Mouse (Mus musculus): ENCODE results near the gene Tmprss13. TPM values are rescaled to one million over a fixed set of nuclear protein-coding genes. Genes with fewer than 3 reads are reported as not detected.

Tmprss13 gene
- total RNA-seq (2015; ENCODE audit: low replicate concordance) (not detected in 2 replicates), total RNA-seq (2017; ENCODE audit: low replicate concordance) (not detected in 2 replicates)

GRCm38 (mm10) chr9:45318855-45319254 is at the start of gene Tmprss13:
Gene Tmprss13 (plus strand): TSS chr9:45319100.
- ATAC-seq (replicated peaks; ENCODE audit: low FRiP score, poor library complexity, severe bottlenecking), result no peak

- no peak for ATAC-seq (replicated peaks; ENCODE audit: low FRiP score, poor library complexity, severe bottlenecking)
Observed at GRCm38 (mm10) chr9:45272213-45272612, 46.7 kb upstream of the Tmprss13 start.

DNA sequence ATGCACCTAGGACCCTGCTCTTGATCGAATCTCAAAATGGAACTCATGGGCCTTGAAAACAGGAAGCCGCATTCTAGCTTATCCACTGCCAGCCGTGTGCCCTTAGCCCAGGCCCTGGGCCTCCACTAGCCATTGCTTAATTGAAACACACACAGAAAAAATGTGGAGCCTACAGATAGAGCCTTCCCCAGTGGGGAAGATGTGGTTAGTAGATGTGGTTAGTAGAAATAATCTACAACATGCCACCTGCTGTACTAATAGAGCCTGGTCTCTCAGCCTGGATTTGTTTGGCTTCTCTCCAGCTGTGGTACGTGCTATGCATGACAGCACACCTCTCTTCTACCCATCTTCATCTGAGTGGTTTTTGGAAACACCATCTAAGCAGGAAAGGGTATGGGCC is 44.7 kb upstream of the Tmprss13 start:
- no peak for ATAC-seq (replicated peaks; ENCODE audit: low FRiP score, poor library complexity, severe bottlenecking)

DNA sequence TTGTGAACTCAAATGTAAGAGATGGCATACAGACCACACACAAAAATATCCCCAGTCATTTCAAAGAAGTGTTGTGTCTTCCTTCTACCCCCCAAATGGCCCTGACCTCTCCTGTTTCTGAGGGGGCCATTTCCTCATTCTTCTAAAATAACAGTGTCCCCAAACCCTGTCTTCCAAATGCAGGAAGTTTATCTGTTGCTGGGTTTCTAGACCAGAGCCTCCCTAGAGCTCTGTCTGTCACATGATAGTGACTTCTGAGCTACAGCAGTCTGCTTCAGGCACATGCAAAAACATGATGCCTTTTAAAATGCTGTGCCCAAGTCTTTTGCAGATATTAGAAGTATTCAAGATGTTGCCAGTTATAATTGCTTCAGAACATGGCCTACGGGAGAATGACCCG is 44.3 kb upstream of the Tmprss13 start:
- no peak for ATAC-seq (replicated peaks; ENCODE audit: low FRiP score, poor library complexity, severe bottlenecking)

- ATAC-seq (replicated peaks; ENCODE audit: low FRiP score, poor library complexity, severe bottlenecking), result no peak
Observed at GRCm38 (mm10) chr9:45280059-45280458, 38.8 kb upstream of the Tmprss13 start.

DNA sequence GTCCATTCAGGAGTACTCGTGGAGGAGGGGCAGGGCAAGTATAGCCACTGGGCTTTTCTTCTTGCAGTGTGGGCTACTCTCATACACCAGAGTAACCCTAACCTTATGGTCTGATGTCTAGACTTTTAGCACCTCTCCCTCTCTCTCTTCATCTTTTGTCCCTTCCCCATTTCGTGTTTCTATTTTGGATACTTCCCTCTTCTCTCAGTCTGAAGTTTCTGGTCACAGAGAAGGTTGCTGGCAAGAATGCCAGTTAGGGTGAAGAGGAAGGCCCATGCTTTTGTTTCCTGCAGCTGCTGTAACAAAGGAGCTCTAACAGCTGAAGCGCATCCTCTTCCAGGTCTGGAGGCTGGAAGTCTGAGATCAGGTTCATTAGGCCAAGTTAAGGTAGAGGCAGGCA is 38.0 kb upstream of the Tmprss13 start:
- ATAC-seq (replicated peaks; ENCODE audit: low FRiP score, poor library complexity, severe bottlenecking), result no peak

GRCm38 (mm10) chr9:45282466-45282865 is 36.4 kb upstream of the Tmprss13 start:
- no peak for ATAC-seq (replicated peaks; ENCODE audit: low FRiP score, poor library complexity, severe bottlenecking)

GRCm38 (mm10) chr9:45291481-45292168 is 27.3 kb upstream of the Tmprss13 start:
- no peak for ATAC-seq (replicated peaks; ENCODE audit: low FRiP score, poor library complexity, severe bottlenecking)

- ATAC-seq (replicated peaks; ENCODE audit: low FRiP score, poor library complexity, severe bottlenecking), result no peak
Observed at GRCm38 (mm10) chr9:45294210-45295011, 24.5 kb upstream of the Tmprss13 start.

DNA sequence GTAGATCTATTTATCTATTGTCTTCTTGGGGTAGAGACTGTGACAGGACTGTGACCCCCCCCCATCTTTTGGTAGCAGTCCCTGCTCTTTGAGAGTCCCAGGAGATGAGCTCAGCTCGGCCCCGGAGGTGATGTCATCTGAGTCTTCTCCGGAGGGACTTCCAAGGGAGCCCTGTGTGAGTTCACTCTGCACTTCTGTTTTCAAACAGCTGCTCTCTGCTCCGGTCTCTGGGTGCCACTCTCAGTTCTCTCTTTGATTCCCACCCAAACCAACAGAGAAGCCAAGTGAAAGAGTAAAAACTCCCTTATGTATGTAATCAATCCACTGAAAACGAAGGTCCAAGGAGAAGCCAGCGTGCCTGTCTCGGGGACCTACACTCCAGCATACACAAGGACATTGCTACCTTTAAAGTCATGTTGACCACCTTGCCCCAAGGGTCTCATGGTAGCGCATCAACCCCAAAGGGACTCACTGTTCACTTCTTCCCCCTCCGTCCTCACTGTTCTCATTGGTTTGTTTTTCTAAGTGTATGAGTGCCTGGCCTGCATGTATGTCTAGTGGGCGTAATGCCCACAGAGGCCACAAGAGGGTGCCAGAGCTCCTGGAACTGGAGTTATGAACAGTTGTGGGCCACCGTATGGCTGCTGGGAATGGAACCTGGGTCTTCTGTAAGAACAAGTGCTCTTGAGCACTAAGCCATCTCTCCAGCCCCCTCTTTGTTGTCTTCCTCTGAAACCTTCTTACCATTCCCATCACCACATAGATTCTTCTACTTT is 19.5 kb upstream of the Tmprss13 start:
- peak; percentile 64; the same call in 1 of the 2 replicates for ATAC-seq (replicated peaks; ENCODE audit: low FRiP score, poor library complexity, severe bottlenecking)

DNA sequence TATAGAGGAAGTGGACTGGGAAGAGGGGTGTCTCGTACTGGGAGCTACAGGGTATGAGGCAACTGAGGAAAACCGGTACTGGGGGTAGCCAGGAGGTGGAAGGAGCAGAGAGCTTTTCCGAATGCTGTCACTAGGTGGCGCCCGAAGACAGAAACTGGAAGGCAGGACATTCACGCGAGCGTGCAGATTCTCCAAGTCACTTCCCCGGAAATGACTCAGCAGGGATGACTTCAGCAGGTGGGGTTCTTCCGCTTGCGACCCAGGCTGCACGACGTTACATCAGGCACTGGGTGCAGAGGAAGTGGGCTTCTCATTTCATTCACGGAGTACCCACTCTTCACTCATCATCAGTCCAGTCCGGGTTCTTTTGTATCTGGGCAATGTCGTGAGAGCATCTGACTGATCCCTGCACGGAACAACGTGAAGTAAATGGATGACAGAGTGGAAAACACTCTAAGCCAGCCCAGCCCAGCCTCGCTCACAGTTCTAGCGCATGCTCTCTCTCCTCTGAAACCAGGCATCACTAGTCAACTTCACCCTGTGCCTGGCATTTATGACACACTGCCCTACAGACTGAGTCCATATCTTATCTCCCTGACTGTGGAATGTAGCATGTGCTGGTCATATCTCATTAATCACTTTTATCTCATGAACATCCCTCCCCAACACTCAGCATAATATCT is 18.3 kb upstream of the Tmprss13 start:
- peak; percentile 51 for ATAC-seq (replicated peaks; ENCODE audit: low FRiP score, poor library complexity, severe bottlenecking)

DNA sequence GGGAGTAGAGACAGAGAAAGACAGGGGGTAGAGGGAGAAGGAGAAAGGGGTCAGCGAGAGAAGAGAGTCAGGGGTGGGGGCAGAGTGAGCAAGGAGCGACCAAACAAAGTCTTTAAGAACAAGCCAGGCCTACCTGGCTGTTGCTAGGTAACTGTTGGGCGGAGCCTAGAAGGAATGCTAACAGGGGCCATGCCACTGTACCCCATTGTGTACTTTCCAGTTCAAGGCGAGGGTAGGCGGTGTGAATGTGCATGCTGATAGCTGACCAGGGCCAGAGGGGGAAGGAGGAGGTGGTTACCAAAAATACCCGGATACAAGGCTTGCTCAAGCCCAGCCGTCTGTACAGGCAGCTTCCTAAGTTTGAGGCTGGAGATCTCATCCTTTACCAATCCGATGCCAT is 17.1 kb upstream of the Tmprss13 start:
- ATAC-seq (replicated peaks; ENCODE audit: low FRiP score, poor library complexity, severe bottlenecking), result no peak

DNA sequence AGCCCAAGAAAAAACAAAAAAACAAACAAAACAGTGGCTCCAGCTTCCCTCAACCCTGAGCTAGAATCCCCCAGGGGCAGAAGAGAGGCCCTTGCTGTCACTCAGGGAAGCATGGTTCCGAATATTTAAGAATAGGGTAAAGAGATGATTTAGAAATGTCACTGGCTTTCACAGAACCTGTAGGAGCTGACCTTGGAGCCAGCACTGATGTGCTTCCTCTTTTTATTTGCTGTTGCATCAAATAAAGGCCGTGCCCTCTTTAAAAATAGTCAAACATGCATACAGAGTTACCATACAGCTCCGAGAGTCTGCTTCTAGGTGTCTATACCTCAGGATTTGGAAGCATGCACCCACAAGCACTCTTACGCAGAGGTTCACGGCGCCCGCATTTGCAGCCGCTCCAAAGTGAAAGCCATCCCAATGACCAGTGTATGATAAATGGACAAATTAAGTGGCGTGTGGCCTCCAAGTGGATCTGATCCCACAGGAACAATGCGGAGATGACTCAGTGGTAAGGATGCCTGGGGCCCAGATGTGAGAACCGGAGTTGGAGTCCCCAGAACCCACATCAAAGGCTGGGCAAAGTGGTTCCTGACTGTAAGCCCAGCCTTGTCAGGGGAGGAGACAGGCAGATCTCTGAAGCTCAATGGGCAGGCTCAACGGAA is 12.0 kb upstream of the Tmprss13 start:
- ATAC-seq (replicated peaks; ENCODE audit: low FRiP score, poor library complexity, severe bottlenecking), result no peak

DNA sequence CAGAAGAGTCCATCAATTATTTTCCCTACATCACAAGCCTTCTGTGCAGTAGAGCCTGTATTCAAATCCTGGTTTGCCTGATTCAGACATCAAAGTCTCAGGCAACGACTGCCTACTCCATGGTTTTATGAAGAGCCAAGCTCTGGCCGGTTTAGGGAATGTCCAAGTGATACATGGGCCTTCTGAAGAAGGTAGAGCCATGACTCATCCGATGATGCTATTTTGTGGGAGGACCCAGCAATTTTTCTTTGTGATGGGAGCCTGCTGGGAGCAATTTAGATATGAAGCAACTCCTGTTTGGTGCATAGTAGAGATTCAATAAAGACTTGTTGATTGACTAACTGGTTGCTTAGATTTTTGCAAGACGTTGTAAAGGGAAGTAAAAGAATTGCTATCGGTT is 10.4 kb upstream of the Tmprss13 start:
- ATAC-seq (replicated peaks; ENCODE audit: low FRiP score, poor library complexity, severe bottlenecking), result no peak

- ATAC-seq (replicated peaks; ENCODE audit: low FRiP score, poor library complexity, severe bottlenecking), result no peak
Observed at GRCm38 (mm10) chr9:45311858-45312257, 7.0 kb upstream of the Tmprss13 start.

DNA sequence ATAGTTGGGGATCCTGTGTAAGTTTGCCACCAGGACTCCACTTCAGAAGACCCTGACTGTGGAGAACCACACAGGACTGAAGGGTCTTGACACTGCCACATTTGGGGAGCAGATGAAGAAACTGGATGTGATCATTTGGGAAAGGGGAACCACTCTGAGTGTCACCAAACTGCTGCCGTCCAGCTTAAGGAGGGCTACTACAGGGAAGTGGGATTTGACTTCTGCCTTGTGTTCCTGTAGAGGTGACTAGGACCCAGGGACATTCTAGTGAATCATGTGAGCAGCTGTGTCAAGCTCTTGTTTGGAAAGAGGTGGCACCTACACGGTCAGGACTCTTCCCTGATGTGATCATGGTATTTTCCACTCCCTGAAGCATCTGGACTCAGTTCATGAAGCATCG is 5.0 kb upstream of the Tmprss13 start:
- no peak for ATAC-seq (replicated peaks; ENCODE audit: low FRiP score, poor library complexity, severe bottlenecking)

DNA sequence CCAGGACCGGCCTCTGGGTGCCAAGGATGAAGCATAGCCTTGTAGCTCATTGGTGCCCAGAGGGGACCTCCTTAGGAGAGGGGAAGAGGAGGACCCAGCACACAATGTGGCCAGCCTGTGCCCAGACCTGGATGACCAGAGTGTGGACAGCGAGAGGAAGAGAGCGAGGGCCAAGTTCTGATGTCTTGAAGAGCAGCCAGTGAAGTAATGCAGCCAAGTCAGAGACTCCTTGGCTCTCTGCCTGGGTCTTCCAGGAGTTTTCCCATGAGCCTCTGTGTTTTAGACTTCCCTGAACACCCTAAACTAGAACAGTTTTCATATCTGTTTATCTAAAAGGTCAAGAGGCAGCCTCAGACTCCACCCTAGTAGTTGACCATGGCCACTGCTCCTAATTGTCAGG is 1.3 kb upstream of the Tmprss13 start:
- ATAC-seq (replicated peaks; ENCODE audit: low FRiP score, poor library complexity, severe bottlenecking), result no peak

- ATAC-seq (replicated peaks; ENCODE audit: low FRiP score, poor library complexity, severe bottlenecking), result no peak
Observed at GRCm38 (mm10) chr9:45321465-45321864, 2.6 kb downstream of the Tmprss13 start.

GRCm38 (mm10) chr9:45321946-45322430 is 3.1 kb downstream of the Tmprss13 start:
- ATAC-seq (replicated peaks; ENCODE audit: low FRiP score, poor library complexity, severe bottlenecking), result no peak
